22 mouse cellular contexts compared by ENCODE assay signal in genomic region chr17:10784401-10784920, GRCm38 (mm10). TPM values are rescaled to one million over a fixed set of nuclear protein-coding genes. Genes with fewer than 3 reads are reported as not detected.
DNase-seq lines count a peak whose midpoint lies in the region; ATAC-seq lines count a peak whose summit lies in the region.
"Had no signal": no experiment of that assay in that cellular context is flagged by ENCODE, and none has a peak within 500 bp of the region (broad histone marks: within the 10 kb centered on the region; RNA-seq: fewer than 3 reads in every experiment).

No protein-coding gene starts in this region.

- no peak overlapping the region for H3K9ac ChIP-seq in midbrain, embryonic 13.5 days (replicated peaks)
- no peak overlapping the region for H3K9ac ChIP-seq in midbrain, embryonic 14.5 days (replicated peaks; ENCODE audit: low read length)
- H3K9ac ChIP-seq: forebrain, embryonic 12.5 days; heart, embryonic 15.5 days; neural tube, embryonic 12.5 days had no signal

- H3K4me1 ChIP-seq in midbrain, embryonic 13.5 days (replicated peaks) = no peaks in the 10 kb centered on the region
- H3K4me1 ChIP-seq in midbrain, embryonic 14.5 days (ENCODE audit: control insufficient read depth, insufficient read depth, low read length) = no peaks in the 10 kb centered on the region
- H3K4me1 ChIP-seq: forebrain, embryonic 12.5 days; neural tube, embryonic 12.5 days had no signal

- DNase-seq in gastrocnemius, adult 18-20 months (ENCODE audit: low spot score) = peak; percentile 40
- DNase-seq in gastrocnemius, postnatal 4 days (ENCODE audit: low spot score in 2 of 2) = no peak
- DNase-seq in midbrain, embryonic 14.5 days = no peak
- DNase-seq in brain, adult 2 months (ENCODE audit: low read depth, low spot score) = peak; percentile 26
- DNase-seq in skeletal muscle tissue, adult 2 months (ENCODE audit: low read depth, low spot score) = peak; percentile 46
- no peak for DNase-seq in lung, postnatal 14 days
- DNase-seq: cerebellum, adult 11 months; cerebellum, postnatal 25 days; embryo, embryonic 11 days; kidney, postnatal 36 days; layer of hippocampus, adult 9-11 months; lung, adult 18-20 months; lung, postnatal 36 days; thymus, postnatal 36 days had no signal

- peak overlapping the region; percentile 25; the same call in 1 of the 2 replicates for H3K27ac ChIP-seq in midbrain, embryonic 13.5 days
- no peak overlapping the region for H3K27ac ChIP-seq in midbrain, embryonic 14.5 days (replicated peaks; ENCODE audit: low read depth, low read length)
- H3K27ac ChIP-seq: forebrain, embryonic 12.5 days; heart, embryonic 15.5 days; neural tube, embryonic 12.5 days had no signal

- ATAC-seq in midbrain, embryonic 13.5 days = no peak
- ATAC-seq in midbrain, embryonic 14.5 days (ENCODE audit: low FRiP score, low TSS enrichment) = no peak
- ATAC-seq: intestine, embryonic 16.5 days had no signal

- H3K36me3 ChIP-seq in midbrain, embryonic 13.5 days = no peaks in the 10 kb centered on the region
- H3K36me3 ChIP-seq in midbrain, embryonic 14.5 days (ENCODE audit: control insufficient read depth, insufficient read depth, low read length) = no peaks in the 10 kb centered on the region
- H3K36me3 ChIP-seq: forebrain, embryonic 12.5 days; heart, embryonic 15.5 days; neural tube, embryonic 12.5 days had no signal

- H3K4me2 ChIP-seq in midbrain, embryonic 13.5 days (replicated peaks) = no peak overlapping the region
- H3K4me2 ChIP-seq in midbrain, embryonic 14.5 days (ENCODE audit: low read length) = no peak overlapping the region
- H3K4me2 ChIP-seq: forebrain, embryonic 12.5 days; heart, embryonic 15.5 days; liver, embryonic 11.5 days; neural tube, embryonic 12.5 days had no signal

- H3K4me3 ChIP-seq in midbrain, embryonic 13.5 days (replicated peaks) = no peak overlapping the region
- H3K4me3 ChIP-seq in midbrain, embryonic 14.5 days (replicated peaks; ENCODE audit: low read depth, low read length) = no peak overlapping the region
- H3K4me3 ChIP-seq: forebrain, embryonic 12.5 days; heart, embryonic 15.5 days; neural tube, embryonic 12.5 days had no signal

- 79% methylated on average over 4 of the region's 4 CpGs for WGBS in midbrain, embryonic 13.5 days
- 86% methylated on average over 4 of the region's 4 CpGs for WGBS in midbrain, embryonic 14.5 days

- no peaks in the 10 kb centered on the region for H3K9me3 ChIP-seq in midbrain, embryonic 13.5 days
- H3K9me3 ChIP-seq in midbrain, embryonic 14.5 days (ENCODE audit: control insufficient read depth, low read length) = no peaks in the 10 kb centered on the region
- H3K9me3 ChIP-seq: forebrain, embryonic 12.5 days; heart, embryonic 15.5 days; neural tube, embryonic 12.5 days had no signal

- no peaks in the 10 kb centered on the region for H3K27me3 ChIP-seq in midbrain, embryonic 13.5 days
- no peaks in the 10 kb centered on the region for H3K27me3 ChIP-seq in midbrain, embryonic 14.5 days (ENCODE audit: control insufficient read depth, insufficient read depth, low read length)
- H3K27me3 ChIP-seq: forebrain, embryonic 12.5 days; heart, embryonic 15.5 days; neural tube, embryonic 12.5 days had no signal

RNA-seq across cellular contexts. Expression of gene Pacrg, which starts 55.6 kb away (rescaled TPM):
- 1 to 10 TPM; 2.2 to 2.6 TPM for total RNA-seq in gastrocnemius, adult 18-20 months (2021)
- 1 to 10 TPM; 2.9 to 3.2 TPM for total RNA-seq in gastrocnemius, postnatal 4 days (2021)
- polyA plus RNA-seq in midbrain, embryonic 13.5 days (2015; fragmentation: Nextera tagmentation; extraction: Ambion mirVana) = 8.9 and 9.0 TPM in 2 replicates
- polyA plus RNA-seq in midbrain, embryonic 14.5 days (2014; fragmentation: Nextera tagmentation; extraction: Ambion mirVana) = 9.2 and 13.6 TPM in 2 replicates
- total RNA-seq: monocyte, adult 5-6 weeks had no signal
- polyA plus RNA-seq: small intestine, adult 2 months had no signal

RNA-seq across cellular contexts. Expression of gene Prkn, which starts 55.7 kb away (rescaled TPM):
- 10 to 100 TPM; 23.1 to 23.8 TPM for total RNA-seq in gastrocnemius, adult 18-20 months (2021)
- 10 to 100 TPM; 16.9 to 17.7 TPM for total RNA-seq in gastrocnemius, postnatal 4 days (2021)
- 3.1 and 4.3 TPM in 2 replicates for polyA plus RNA-seq in midbrain, embryonic 13.5 days (2015; fragmentation: Nextera tagmentation; extraction: Ambion mirVana)
- polyA plus RNA-seq in midbrain, embryonic 14.5 days (2014; fragmentation: Nextera tagmentation; extraction: Ambion mirVana) = 3.9 and 4.4 TPM in 2 replicates
- total RNA-seq: monocyte, adult 5-6 weeks had no signal

Comparison
In these comparisons a context has a peak if more than half of its experiments do, and no peak if none do; other contexts are left out.
1. DNase-seq: peak in gastrocnemius, adult 18-20 months (single experiment), brain, adult 2 months (single experiment) and skeletal muscle tissue, adult 2 months (single experiment); none in gastrocnemius, postnatal 4 days (0 of 2), midbrain, embryonic 14.5 days (single experiment) and lung, postnatal 14 days (single experiment).